Mouse (Mus musculus): ENCODE results near the gene Bloc1s5.
A peak's percentile ranks its signal among the peaks of the same experiment; 100 is the strongest.

Bloc1s5 gene

GRCm38 (mm10) chr13:38618001-38618630 lies 16.8 kb downstream of the Bloc1s5 start:
- DNase-seq (ENCODE audit: low spot score): peak; percentile 73

GRCm38 (mm10) chr13:38616887-38617286 lies 18.0 kb downstream of the Bloc1s5 start:
- DNase-seq (ENCODE audit: low spot score): no peak

- DNase-seq (ENCODE audit: low spot score): no peak
These were observed 19.3 kb downstream of the Bloc1s5 start for GRCm38 (mm10) chr13:38615656-38616055.

GRCm38 (mm10) chr13:38614298-38614697 lies 20.6 kb downstream of the Bloc1s5 start:
- no peak for DNase-seq (ENCODE audit: low spot score)

- no peak for DNase-seq (ENCODE audit: low spot score)
These were observed 21.3 kb downstream of the Bloc1s5 start for GRCm38 (mm10) chr13:38613583-38613982.

- DNase-seq (ENCODE audit: low spot score): no peak
These were observed 22.3 kb downstream of the Bloc1s5 start for GRCm38 (mm10) chr13:38612608-38613007.

GRCm38 (mm10) chr13:38612179-38612578 lies 22.7 kb downstream of the Bloc1s5 start:
- DNase-seq (ENCODE audit: low spot score): no peak

- no peak for DNase-seq (ENCODE audit: low spot score)
These were observed 24.6 kb downstream of the Bloc1s5 start for GRCm38 (mm10) chr13:38610336-38610735.

GRCm38 (mm10) chr13:38607130-38607529 lies 27.8 kb downstream of the Bloc1s5 start:
- DNase-seq (ENCODE audit: low spot score): no peak

- DNase-seq (ENCODE audit: low spot score): no peak
These were observed 29.6 kb downstream of the Bloc1s5 start for GRCm38 (mm10) chr13:38605353-38605752.

- DNase-seq (ENCODE audit: low spot score): no peak
These were observed 31.9 kb downstream of the Bloc1s5 start for GRCm38 (mm10) chr13:38602966-38603365.

GRCm38 (mm10) chr13:38602243-38602832 lies 32.6 kb downstream of the Bloc1s5 start:
- no peak for DNase-seq (ENCODE audit: low spot score)

GRCm38 (mm10) chr13:38600811-38601210 lies 34.1 kb downstream of the Bloc1s5 start:
- DNase-seq (ENCODE audit: low spot score): no peak

- DNase-seq (ENCODE audit: low spot score): no peak
These were observed 37.8 kb downstream of the Bloc1s5 start for GRCm38 (mm10) chr13:38597076-38597475.

GRCm38 (mm10) chr13:38596461-38596860 lies 38.4 kb downstream of the Bloc1s5 start:
- no peak for DNase-seq (ENCODE audit: low spot score)

- no peak for DNase-seq (ENCODE audit: low spot score)
These were observed 41.8 kb downstream of the Bloc1s5 start for GRCm38 (mm10) chr13:38593114-38593513.

- no peak for DNase-seq (ENCODE audit: low spot score)
These were observed 47.6 kb downstream of the Bloc1s5 start for GRCm38 (mm10) chr13:38587350-38587749.

- no peak for DNase-seq (ENCODE audit: low spot score)
These were observed 48.5 kb downstream of the Bloc1s5 start for GRCm38 (mm10) chr13:38586451-38586850.

- no peak for DNase-seq (ENCODE audit: low spot score)
These were observed 52.1 kb downstream of the Bloc1s5 start for GRCm38 (mm10) chr13:38582768-38583167.

- peak; percentile 73 for DNase-seq (ENCODE audit: low spot score)
These were observed 54.1 kb downstream of the Bloc1s5 start for GRCm38 (mm10) chr13:38580601-38581457.

- DNase-seq (ENCODE audit: low spot score): peak; percentile 43
These were observed 54.8 kb downstream of the Bloc1s5 start for GRCm38 (mm10) chr13:38579971-38580600.

GRCm38 (mm10) chr13:38574668-38575067 lies 60.2 kb downstream of the Bloc1s5 start:
- DNase-seq (ENCODE audit: low spot score): no peak

Measured in ovary, adult 18-20 months (tissue).